Mouse (Mus musculus) heart, adult 2 months (tissue): Measurements from ENCODE around the gene Tln1. TPM values are rescaled to one million over a fixed set of nuclear protein-coding genes. Genes with fewer than 3 reads are reported as not detected.
A peak's percentile ranks its signal among the peaks of the same experiment; 100 is the strongest.

Source experiments
- DNase-seq, 2 experiments: peaks; one replicate each; pipeline ENCODE4 v3.0.0; 2021
- H3K27ac ChIP-seq: fragments of 200-600 bp; 2 replicates; pipeline ENCODE4 v1.8.1; 2022
- H3K27me3 ChIP-seq: fragments of 200-500 bp; 2 replicates; pipeline ENCODE4 v1.6.1; 2012; ENCODE audit warnings: mild to moderate bottlenecking, low read length, inconsistent platforms, mixed read lengths; ENCODE audit not compliant: control insufficient read depth, insufficient read depth
- H3K36me3 ChIP-seq: fragments of 200-500 bp; 2 replicates; pipeline ENCODE4 v1.6.1; 2012; ENCODE audit warnings: low read length, inconsistent platforms; ENCODE audit not compliant: control insufficient read depth, insufficient read depth
- H3K4me1 ChIP-seq: fragments of 200-500 bp; 2 replicates; pipeline ENCODE4 v1.6.1; 2011; ENCODE audit warnings: low read length; ENCODE audit not compliant: control insufficient read depth, insufficient read depth
- H3K4me3 ChIP-seq: fragments of 200-600 bp; 2 replicates; pipeline ENCODE4 v1.8.1; 2022
- H3K79me2 ChIP-seq: fragments of 200-500 bp; replicated peaks from 2 replicates; pipeline ENCODE4 v1.6.1; 2012; ENCODE audit warnings: mild to moderate bottlenecking, inconsistent platforms, low read length, moderate library complexity, mixed read lengths; ENCODE audit not compliant: control insufficient read depth, insufficient read depth
- H3K9ac ChIP-seq: fragments of 200-500 bp; 2 replicates; pipeline ENCODE4 v1.6.1; 2012; ENCODE audit warnings: low read depth, mild to moderate bottlenecking, control low read depth, inconsistent platforms, low read length, mixed read lengths
- CTCF ChIP-seq: fragments of 200-600 bp; IDR thresholded peaks from 2 replicates; pipeline ENCODE4 v1.8.1; 2022; ENCODE audit warnings: antibody characterized with exemption, mild to moderate bottlenecking, moderate library complexity
- EP300 ChIP-seq: fragments of 200-500 bp; IDR thresholded peaks from 2 replicates; pipeline ENCODE4 v1.6.1; 2011; ENCODE audit warnings: low read depth, low read length, control low read depth; ENCODE audit not compliant: insufficient read depth
- POLR2A ChIP-seq: fragments of 200-500 bp; IDR thresholded peaks from 2 replicates; pipeline ENCODE4 v1.6.1; 2011; ENCODE audit warnings: mild to moderate bottlenecking, low read depth, low read length, control low read depth; ENCODE audit not compliant: insufficient read depth
- WGBS: fragments of 180-500 bp; shearing (Covaris S2); methylation state at CpG from one replicate; pipeline ENCODE4 v1.1.7; 2018; 5-methylcytosine and 5-hydroxymethylcytosine counted together
- intact Hi-C: fragments of 180-260 bp; cut with DNase I; formaldehyde crosslinking; loops from one replicate; pipeline ENCODE4 v1.15.1; 2025
- polyA plus RNA-seq: library from polyadenylated mRNA; depleted of rRNA; stranded (reverse); fragments of >200 nt; gene quantifications from 2 replicates; pipeline ENCODE4 v1.2.3, GENCODE M21; 2012
- total RNA-seq, 2 experiments: library from RNA; stranded (reverse); gene quantifications; 2 replicates each; pipeline ENCODE4 v1.2.3; 2021

Gene Tln1
- total and polyA plus RNA-seq, 3 experiments: 53.1 to 109 (median 105) TPM

DNA sequence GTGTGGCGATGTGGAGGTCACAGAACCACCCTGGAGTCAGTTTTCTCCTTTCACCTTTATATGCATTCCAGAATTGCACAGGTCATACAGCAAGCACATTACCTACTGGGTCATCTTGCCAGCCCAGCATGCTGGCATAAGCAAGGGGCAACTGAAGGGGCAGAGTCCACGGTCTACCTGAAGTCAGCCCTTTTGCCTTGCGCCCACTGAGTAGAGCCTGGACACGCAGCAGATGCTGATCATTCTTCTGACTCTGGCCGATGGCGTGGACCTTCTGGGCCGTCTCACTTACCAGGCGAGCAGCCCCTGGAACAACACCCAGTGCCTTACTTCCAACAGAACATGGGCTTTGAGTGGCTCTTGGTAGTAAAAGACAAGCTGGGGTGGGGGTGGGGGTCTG is 65.1 kb downstream of the Tln1 start:
- Histone ChIP-seq H3K36me3 (no peaks in the 10 kb centered on the region), H3K27me3 (no peaks in the 10 kb centered on the region), H3K4me3 (no peak overlapping the region), H3K79me2 (no peaks in the 10 kb centered on the region), H3K27ac (no peak overlapping the region), H3K9ac (no peak overlapping the region), H3K4me1 (peaks cover 8% of the 10 kb centered on the region)
- 95% methylated on average over 8 of the region's 8 CpGs for WGBS
- intact Hi-C loops: no loop called here
- TF ChIP-seq CTCF (no peak), POLR2A (no peak), EP300 (no peak)
- DNase-seq: no peak

GRCm38 (mm10) chr4:43496587-43496986 is 65.9 kb downstream of the Tln1 start:
- TF ChIP-seq CTCF (no peak), POLR2A (no peak)
- Histone ChIP-seq H3K79me2 (no peaks in the 10 kb centered on the region), H3K4me3 (no peak overlapping the region), H3K27ac (no peak overlapping the region), H3K4me1 (peaks cover 10% of the 10 kb centered on the region), H3K9ac (no peak overlapping the region), H3K27me3 (no peaks in the 10 kb centered on the region), H3K36me3 (no peaks in the 10 kb centered on the region)
- DNase-seq: no peak
- 59% methylated on average over 6 of the region's 6 CpGs for WGBS
- intact Hi-C loops: no loop called here

GRCm38 (mm10) chr4:43493846-43494240 is 68.6 kb downstream of the Tln1 start:
- peaks cover 6% of the 10 kb centered on the region for H3K4me1 ChIP-seq
- intact Hi-C loops: loop anchor here (5.0 kb wide), 1 partner anchor 68 kb away; the partner anchor contains the start of genes Creb3 and Tln1
- H3K36me3 ChIP-seq: no peaks in the 10 kb centered on the region
- DNase-seq: no peak
- 2% methylated on average over 9 of the region's 9 CpGs for WGBS
- peak overlapping the region; percentile 80 for H3K9ac ChIP-seq
- TF ChIP-seq CTCF: no peak
- no peak for TF ChIP-seq EP300
- TF ChIP-seq POLR2A: no peak
- no peaks in the 10 kb centered on the region for H3K27me3 ChIP-seq
- peak overlapping the region; percentile 81 for H3K4me3 ChIP-seq
- no peaks in the 10 kb centered on the region for H3K79me2 ChIP-seq
- peak overlapping the region; percentile 98 for H3K27ac ChIP-seq

DNA sequence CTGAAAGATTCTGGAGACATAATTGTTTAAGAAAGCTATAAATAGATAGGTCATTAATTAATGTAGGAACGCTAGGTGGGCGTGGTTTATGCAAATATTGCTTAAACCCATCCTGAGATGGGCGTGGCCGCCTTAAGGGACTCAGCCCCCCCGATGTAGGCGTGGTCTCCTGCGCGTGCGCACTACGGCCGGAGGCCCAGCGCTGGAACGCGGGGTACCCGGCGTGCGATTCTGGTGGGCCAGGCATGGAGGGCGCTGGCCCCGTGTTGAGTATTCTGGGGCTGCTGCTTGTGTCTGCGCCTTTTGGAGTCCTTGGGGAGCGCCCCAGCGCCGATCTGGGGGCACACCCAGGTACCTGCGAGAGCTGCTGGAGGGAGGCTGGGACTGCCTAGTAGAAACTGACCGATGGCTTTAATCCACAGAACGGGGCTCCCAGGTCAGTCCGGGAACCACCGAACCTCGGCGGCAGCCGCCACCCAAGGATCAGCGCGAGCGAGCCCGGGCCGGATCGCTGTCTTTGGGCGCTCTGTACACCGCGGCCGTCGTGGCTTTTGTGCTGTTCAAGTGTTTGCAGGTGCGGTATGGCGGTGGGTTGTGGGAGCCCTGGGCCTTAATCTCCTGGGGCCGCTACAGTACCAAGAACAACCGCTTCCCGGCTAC is 69.2 kb downstream of the Tln1 start:
- H3K27me3 ChIP-seq: no peaks in the 10 kb centered on the region
- H3K79me2 ChIP-seq: no peaks in the 10 kb centered on the region
- intact Hi-C loops: loop anchor here (5.0 kb wide), 1 partner anchor 69 kb away; the partner anchor contains the start of genes Creb3 and Tln1
- peak overlapping the region; percentile 81 for H3K4me3 ChIP-seq
- under 1% methylated on average over 47 of the region's 47 CpGs for WGBS
- peak overlapping the region; percentile 80 for H3K9ac ChIP-seq
- peak; percentile 96 to 98 for DNase-seq
- peak overlapping the region; percentile 98 for H3K27ac ChIP-seq
- H3K36me3 ChIP-seq: no peaks in the 10 kb centered on the region
- peaks cover 6% of the 10 kb centered on the region for H3K4me1 ChIP-seq
- TF ChIP-seq POLR2A (peak; percentile 91), EP300 (no peak), CTCF (peak; percentile 41)

DNA sequence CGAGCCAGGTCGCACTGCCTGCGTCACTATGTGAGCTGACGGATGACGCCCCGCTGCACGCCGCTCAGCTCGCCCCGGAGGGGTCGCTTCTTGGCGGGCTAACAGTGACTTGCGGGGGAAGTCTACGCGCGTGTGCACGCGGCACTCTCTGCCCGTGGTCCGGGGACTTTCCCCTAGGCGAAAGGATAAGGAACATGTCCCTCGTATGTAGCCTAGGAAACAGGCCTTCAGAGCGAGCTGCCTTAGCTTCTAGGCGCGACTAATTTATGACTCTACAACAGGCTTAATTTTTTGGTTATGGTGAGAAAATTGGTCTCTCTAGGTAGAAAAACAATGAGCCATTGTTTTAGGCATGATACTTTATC is 69.7 kb downstream of the Tln1 start, which contains the start of gene Ccdc107:
Gene Ccdc107 (plus strand): TSS at position 80 of the 365 bp plus-strand sequence.
- peak within 1 kb of the TSS; percentile 80 for H3K9ac ChIP-seq
- peaks cover 6% of the 10 kb centered on the region for H3K4me1 ChIP-seq
- H3K4me3 ChIP-seq: peak within 1 kb of the TSS; percentile 81
- DNase-seq: peak; percentile 87 to 95
- intact Hi-C loops: loop anchor here (5.0 kb wide), 1 partner anchor 69 kb away; the partner anchor contains the start of genes Creb3 and Tln1
- WGBS: under 1% methylated on average over 25 of the region's 25 CpGs
- H3K36me3 ChIP-seq: no peaks in the 10 kb centered on the region
- no peaks in the 10 kb centered on the region for H3K27me3 ChIP-seq
- no peak for TF ChIP-seq POLR2A
- peak; percentile 48 for TF ChIP-seq CTCF
- peak; percentile 93 for TF ChIP-seq EP300
- H3K79me2 ChIP-seq: no peaks in the 10 kb centered on the region
- H3K27ac ChIP-seq: peak within 1 kb of the TSS; percentile 98

GRCm38 (mm10) chr4:43492101-43492820 is 70.2 kb downstream of the Tln1 start:
- intact Hi-C loops: loop anchor here (5.0 kb wide), 1 partner anchor 70 kb away; the partner anchor contains the start of genes Creb3 and Tln1
- Histone ChIP-seq H3K27me3 (no peaks in the 10 kb centered on the region), H3K4me3 (peak overlapping the region; percentile 30), H3K79me2 (no peaks in the 10 kb centered on the region), H3K4me1 (peaks cover 6% of the 10 kb centered on the region), H3K36me3 (no peaks in the 10 kb centered on the region), H3K9ac (no peak overlapping the region), H3K27ac (peak overlapping the region; percentile 98)
- 39% methylated on average over 12 of the region's 12 CpGs for WGBS
- DNase-seq: no peak
- no peak for TF ChIP-seq CTCF
- no peak for TF ChIP-seq EP300
- no peak for TF ChIP-seq POLR2A
